Mouse (Mus musculus): ENCODE results near the gene Mfap2. TPM values are rescaled to one million over a fixed set of nuclear protein-coding genes. Genes with fewer than 3 reads are reported as not detected.
A peak's percentile ranks its signal among the peaks of the same experiment; 100 is the strongest.

Gene Mfap2
- polyA plus RNA-seq, 2 experiments from 2014 or later: not detected

DNA sequence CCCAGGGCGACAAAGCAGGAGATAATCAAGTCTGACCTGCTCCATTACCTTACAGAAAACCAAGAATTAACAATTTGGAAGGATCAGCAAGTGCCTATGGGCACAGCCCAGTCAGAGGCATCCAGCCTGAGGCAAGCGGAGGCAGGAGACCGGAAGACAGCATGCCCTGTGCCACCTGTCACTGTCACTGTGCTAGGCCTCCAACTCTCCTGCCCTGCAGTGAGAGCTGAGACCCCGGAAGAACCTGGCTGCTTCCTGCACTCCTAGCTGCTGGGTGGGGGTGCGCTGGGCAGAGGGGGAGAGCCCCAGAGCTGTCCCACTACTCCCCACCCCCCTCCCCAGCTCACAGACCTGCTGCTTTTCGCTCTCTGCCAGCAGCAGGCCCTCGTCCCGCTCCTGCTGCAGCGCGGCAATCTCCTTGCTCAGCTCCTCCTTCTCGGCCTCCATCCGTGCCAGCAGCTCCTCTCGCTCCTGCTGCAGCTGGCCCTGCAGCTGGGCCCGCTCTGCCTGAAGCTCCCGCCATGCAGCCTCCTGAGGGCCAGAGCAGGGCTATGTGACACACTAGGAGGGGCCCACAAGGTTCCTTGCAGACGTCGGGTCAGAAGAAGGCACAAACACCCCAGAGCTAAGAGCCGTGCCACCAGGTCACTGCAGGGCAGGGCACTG lies 20.5 kb downstream of the Mfap2 start:
- no peak for ATAC-seq

DNA sequence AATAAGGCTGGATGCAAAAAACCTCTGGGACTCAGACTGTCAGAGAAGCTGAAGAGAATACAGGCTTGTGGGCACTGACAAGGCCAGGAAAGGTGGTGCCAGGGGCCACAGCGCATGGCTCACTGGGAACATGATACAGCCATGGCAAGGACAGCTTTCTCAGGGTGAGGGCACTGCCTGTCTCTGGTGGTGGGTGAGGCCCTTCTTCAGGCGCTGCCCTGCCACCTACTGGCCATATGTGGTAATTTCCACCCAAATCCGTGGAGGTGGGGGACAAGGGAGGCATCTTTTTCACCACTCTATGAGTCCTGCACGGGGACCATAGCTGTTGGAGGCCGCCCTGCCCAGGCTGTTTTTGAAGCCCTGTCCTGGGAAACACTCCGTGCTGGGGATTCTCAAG lies 21.5 kb downstream of the Mfap2 start:
- ATAC-seq: peak; percentile 85

DNA sequence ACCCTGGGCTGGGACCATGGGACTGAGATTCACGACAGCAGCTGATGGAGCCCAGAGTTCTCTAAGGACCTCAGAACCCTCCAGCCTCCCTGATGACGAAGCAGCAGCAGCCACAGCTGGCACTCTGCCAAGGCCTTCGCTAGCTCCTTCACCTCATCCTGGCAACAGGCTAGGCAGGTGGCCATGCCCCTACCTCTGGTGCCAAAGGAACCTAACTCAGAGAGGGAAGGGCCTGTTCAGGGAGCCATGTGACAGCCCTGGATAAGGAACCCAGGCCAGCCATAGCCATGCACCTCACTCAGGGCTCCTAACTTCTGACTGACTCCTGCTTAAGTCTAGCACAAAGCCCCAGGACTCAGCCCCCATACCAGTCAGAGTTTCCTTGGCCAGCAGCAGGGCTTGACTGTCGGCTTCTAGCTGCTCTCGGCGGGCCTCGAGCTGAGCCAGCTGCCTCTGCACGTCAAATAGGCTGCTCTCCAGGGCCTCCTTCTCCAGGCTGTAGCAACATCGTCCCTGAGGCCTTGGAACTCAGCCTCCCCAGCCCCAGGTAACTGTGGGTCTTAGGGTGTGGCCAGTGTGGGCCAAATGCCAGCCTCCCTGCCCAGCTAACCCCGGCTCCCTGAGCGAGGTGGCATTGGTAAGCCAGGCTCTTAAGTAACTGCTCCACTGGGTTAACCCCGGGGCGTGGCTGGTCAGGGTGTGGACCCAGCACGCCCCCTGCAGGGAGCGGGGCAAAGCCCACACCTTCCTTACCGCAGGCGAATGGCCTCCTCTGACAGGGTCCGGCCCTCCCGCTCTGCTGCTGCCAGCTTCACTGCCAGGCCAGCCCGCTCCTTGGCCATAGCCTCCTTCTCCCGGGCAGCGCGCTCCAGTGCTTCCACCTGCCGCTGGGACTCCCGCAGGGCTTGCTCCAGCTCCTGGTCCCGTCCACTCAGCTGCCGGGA lies 23.7 kb downstream of the Mfap2 start:
- ATAC-seq: no peak

DNA sequence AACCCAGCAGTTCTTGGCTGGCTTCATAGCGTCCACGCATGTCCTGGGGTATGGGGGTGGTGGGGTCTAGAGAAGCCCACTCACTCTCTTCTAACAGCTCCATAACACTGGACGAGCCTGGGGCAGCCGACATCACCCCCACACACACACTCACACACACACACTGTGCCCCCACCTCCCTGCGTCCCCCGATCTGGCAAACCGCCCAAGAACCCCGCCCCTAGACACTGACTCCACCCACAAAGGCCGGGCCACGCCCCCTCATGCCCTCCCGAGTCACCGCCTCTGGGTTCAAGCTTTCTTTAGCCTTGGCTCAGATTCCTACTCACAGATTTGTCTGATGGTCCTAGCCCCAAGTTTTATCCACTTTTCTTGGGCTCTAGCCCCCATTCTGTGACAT lies 30.9 kb downstream of the Mfap2 start:
- no peak for ATAC-seq

DNA sequence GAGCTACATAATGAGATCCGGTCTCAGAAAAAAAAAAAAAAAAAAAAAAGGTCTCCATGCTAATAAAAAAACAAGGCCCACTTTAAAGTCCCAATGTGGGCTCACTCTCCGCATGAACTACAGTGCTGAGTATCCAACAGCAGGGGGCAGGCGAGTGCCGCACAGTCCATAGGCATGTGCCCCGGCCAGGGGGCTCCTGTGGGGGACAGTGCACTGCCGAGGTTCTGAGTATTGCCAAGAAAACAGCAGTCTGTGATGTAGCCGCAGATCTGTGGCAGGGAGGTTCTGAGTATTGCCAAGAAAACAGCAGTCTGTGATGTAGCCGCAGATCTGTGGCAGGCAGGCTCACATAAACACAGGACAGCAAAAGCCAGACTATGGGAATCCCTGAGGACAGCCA lies 34.6 kb downstream of the Mfap2 start:
- ATAC-seq: no peak

DNA sequence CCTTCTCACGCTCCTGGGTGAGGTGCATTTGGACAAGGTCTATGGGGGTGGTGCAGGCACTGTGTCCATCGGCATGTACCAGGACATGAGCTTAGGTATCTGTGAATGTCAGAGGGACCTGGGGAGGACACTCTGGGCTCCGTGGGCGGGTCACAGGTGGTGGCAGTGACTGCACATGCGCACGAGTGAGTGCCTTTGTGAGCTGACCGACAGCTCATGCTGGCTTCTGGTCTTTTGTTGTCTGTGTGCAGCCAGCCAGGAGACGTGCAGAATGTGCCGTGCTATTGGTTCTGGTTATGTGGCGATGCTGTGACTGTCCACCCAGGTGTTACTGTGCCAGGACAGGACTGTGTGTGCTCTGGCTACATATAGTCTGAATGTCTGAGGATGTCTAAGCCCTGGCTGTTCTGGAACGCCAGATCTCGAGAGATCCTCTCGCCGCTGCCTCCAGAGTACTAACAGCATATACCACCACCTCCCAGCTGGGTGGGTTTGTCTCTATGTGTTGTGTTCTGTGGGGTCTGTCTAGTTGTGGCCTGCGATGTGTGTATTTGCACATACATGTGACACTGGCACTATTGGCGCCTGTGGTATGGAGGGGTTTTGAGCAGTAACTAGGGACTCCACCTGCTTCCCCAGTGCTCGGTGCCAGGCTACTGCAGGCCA lies 38.7 kb downstream of the Mfap2 start:
- ATAC-seq: no peak

DNA sequence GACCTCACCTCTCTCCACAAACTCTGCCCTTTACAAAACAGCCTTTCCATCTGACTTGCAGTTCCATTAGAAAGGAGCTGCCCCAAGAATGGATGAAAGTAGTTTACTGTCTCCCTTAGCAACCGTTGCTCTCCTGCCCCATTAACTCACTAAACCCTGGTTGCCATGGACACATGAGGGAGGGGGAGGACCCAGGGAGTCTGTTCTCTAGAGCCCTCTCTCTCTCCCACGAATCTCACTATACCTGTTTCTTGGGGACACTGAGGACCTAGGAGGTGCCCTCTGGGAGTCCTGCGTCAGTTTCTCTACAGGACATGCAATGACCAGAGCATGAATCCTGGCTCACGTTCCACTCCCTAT lies 39.2 kb downstream of the Mfap2 start:
- ATAC-seq: no peak

DNA sequence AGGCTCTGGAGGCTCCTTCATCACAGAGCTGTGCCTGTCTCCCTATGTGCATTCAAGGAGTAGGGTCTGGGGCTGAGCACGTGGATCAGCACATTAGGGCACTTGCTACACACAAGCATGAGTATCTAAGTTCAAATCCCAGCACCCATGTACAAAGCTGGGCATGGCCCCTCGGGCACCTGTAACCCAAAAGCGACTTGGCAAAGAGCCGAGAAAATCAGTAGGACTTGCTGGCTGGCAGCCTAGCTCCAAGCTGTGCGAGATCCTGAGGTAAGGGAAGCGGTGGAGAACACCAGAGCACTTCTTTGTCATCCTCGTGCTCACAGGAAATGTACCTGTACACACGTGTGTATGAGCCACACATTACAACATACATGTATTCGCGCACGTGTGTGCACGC lies 42.2 kb downstream of the Mfap2 start:
- no peak for ATAC-seq

DNA sequence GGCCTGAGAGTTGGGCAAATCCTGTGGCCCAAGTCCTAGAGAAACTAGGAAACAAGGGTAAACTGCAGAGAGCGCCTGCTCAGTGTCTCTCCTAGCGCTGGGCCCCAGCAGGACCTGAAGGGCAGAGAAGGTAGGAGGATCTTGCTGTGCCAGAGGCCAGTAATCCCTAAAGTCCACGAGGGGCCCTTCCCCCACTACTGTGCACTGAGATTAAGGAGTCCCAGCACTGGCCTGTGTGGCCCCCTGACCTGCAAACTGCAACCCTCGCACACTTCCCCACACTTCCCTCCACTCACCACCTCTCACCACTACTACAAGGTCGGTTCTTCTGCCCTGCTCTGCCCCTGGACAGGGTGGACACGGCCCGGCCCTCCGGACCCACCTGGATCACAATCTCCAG lies 42.9 kb downstream of the Mfap2 start:
- ATAC-seq: no peak

DNA sequence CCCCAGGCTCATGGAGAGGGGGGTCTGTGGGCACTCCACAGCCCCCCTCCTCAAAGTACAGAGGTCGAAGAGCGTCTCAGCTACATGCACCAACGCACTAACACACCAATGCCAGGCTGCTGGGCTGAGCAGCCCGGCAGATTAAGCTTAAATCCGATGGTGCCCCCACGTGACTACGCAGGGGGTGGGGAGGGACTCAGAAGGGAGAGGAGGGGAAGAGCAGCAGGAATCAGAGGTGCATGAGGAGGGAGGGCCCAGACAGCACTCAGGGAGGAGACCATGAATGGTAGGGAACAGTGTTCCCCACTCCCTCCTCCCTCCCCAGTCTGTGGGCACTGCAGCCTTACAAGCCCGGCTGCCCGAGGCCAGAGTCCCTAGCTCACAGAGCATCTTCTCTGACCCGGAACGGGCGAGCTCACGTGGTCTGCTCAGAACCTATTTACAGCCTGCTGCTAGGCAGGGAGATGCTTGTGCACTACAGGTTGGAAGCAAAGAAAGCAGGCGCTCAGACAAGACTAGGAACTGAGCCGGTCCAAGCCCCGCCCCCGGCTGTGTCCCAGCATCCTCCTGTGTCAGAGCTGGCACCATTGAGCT lies 43.4 kb downstream of the Mfap2 start:
- ATAC-seq: no peak

DNA sequence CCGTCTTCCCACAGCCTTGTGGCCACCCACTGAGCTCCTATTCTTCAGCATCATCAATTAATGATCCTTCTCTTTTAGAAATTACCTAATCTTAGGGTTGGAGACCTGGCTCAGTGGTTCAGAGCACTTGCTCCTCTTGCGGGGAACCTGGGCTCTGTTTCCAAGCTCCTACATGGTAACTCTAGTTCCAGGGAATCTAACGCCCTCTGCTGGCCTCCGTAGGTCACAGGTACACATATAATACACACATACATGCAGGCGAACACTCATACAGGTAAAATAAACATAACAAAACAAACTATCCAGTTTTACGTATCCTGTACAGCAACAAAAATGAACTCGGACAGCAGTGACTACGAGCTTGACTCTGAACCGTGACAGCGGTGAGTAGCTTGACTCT lies 46.8 kb downstream of the Mfap2 start:
- ATAC-seq: no peak

DNA sequence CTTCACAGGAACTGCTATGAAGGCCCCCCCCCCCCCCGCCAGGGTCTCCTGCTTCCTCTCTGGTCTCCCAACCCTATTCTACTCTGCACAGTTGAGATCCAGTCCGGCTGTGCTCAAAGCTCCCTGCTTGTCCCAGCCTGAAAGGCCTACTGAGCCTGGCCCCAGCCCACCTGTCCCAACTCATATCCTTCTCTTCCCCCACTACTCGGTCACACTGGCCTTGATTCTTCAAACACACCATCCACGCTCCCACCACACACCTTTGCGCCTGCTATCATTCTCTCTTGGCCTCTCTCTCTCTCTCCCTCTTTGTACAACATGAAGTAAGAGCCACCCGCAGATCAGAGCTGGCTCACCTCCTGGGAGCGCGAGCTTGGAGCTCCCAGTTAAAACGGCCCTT lies 48.6 kb downstream of the Mfap2 start:
- no peak for ATAC-seq

DNA sequence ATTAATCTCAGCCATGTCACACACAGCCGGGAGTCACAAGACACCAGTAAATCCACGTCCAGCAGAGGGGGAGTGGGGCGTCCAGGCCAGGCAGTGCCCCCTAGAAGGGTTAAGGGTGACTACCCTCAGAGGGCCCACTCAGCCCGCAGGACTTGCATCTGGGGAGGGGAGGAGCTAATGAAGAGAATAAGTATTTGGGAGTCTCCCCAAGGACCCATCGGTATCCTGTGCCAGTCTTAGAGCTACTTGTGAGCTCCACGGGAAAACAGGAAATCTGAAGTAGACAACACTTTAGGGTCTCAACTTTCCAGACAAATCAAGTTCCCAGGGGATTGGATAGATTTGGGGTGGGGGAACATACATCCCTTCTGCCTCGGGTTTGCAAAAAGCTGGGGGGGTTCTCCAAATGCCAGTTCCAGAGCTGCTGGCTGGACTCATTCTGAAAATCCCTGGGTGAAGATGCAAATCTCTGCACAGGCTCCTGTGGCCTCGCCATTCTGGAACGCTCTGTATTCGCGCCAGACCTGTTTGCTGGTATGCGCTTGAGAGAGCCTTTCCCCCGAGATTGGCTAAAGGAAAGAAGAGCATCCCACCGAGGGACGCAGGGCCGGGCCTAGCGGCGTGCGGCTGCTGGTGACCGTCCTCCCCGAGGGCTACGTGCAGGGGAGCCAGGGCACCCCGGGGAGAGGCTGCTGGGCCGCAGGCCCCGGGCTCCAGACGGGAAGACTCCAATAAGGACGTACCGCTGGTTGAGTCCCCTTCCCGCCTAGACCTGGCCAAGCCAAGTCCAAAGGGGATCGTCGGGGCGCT lies 49.6 kb downstream of the Mfap2 start:
- no peak for ATAC-seq

DNA sequence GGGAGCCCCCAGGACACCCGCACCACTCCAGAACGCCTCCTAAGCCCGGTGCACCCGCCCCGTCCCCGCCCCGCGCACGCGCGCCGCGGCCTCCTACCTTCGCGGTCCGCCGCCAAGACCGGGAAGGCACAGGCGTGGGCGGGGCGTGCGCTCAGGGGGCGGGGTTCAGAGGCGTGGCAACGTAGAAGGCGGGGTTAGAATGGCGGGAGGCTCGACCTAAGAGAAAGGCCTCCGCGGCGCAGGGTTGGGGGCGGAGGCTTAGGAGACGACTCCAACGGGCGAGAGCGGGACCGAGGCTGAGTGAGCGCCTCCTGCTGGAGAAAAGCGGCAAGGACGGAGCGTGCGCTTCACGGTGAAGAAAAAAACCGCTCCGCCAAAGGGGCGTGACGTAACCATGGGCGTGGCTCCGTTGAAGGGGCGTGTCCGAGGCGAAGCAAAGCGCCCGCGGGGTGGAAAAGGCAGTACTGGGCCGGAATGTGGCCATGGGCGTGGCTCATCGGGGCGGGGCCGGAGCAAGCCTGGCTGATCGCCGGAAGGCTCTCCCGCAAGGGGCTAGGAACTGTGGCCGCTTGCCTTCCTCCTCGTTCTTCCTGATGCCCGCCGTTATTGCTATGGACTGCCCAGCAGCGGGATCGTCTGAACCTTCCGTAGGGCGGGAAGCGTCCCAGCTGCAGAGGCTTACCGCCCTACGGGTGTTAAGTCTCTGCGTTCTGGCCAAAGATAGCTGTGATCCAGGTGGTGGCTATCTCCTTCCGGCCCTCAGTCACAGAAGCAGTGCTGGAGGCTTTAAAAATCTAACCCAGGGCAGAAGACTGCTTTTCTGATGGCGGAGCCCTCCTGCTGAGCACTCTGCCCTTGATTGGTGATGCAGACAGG lies 50.4 kb downstream of the Mfap2 start, which contains the start of gene Crocc:
Gene Crocc, minus strand, starts transcription at position 125 of the 876 bp plus-strand sequence.
- peak; percentile 92 for ATAC-seq

DNA sequence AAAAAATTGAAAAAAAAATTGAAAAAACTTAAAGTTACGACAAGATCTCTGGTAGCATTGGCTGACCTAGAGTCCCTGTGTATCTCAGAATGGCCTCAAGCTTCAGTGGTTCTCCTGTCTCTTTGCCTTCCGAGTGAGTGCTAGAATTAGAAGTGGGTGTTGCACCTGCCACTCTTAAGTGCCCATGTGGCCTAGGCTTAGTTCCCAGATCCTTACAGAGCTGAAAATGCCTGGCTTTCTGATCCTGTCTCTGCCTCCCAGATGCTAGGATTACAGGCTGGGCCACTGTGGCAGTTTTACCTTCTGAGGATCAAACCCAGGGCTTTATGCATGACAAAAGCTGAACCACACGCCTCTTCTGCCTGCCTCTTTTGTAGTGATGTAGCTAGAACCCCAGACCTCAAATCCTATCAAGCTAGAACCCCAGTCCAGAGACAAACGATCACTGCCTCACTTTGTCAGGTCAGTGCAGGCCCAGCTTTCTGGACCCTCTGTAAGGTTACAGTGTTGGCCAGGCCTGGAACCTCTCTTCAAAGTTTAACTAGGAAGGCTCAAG lies 54.0 kb downstream of the Mfap2 start:
- ATAC-seq: no peak

DNA sequence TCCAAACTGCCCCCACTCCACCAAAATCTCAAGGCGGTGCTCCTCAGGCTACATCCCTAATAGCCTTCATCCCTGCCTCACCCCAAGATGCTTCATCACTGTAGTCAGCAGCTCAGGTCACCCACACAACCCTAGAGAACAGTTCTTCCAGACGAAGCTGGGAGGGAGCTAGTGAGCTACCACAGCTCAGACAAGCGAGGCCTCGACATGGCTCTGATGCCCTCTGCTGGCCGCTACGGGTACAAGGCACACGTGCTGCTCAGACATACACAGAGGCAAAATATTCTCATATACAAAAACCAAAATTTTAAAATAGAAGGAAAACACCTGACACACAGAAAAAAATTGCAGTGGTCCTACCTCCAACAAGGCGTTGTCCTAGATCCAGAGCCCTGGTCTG lies 54.9 kb downstream of the Mfap2 start:
- peak; percentile 47 for ATAC-seq

All from activated CD4-positive, CD25-positive, alpha-beta regulatory T cell, adult 4 months (primary cell).